Mouse (Mus musculus): ENCODE results near the gene Sdk1.
A peak's percentile ranks its signal among the peaks of the same experiment; 100 is the strongest.

Sdk1 gene

GRCm38 (mm10) chr5:142022877-142023580 is 781.7 kb downstream of the Sdk1 start:
- DNase-seq = no peak

GRCm38 (mm10) chr5:142024448-142024847 is 783.2 kb downstream of the Sdk1 start:
- peak in 1 of 2 experiments; percentile 6 for DNase-seq

GRCm38 (mm10) chr5:142036536-142036935 is 795.2 kb downstream of the Sdk1 start:
- DNase-seq = no peak

GRCm38 (mm10) chr5:142039236-142039635 is 797.9 kb downstream of the Sdk1 start:
- no peak for DNase-seq

- no peak for DNase-seq
Observed at GRCm38 (mm10) chr5:142039891-142040530, 798.7 kb downstream of the Sdk1 start.

GRCm38 (mm10) chr5:142041226-142041802 is 800.0 kb downstream of the Sdk1 start:
- DNase-seq = no peak

GRCm38 (mm10) chr5:142061781-142062180 is 820.5 kb downstream of the Sdk1 start:
- DNase-seq = no peak

GRCm38 (mm10) chr5:142071322-142071721 is 830.0 kb downstream of the Sdk1 start:
- DNase-seq = peak; percentile 48 to 58

GRCm38 (mm10) chr5:142073901-142074300 is 832.6 kb downstream of the Sdk1 start:
- DNase-seq = no peak

GRCm38 (mm10) chr5:142074561-142075500 is 833.5 kb downstream of the Sdk1 start:
- peak; percentile 37 to 50 for DNase-seq

GRCm38 (mm10) chr5:142080661-142081060 is 839.4 kb downstream of the Sdk1 start:
- DNase-seq = no peak

- DNase-seq = peak; percentile 59 to 65
Observed at GRCm38 (mm10) chr5:142081076-142081475, 839.8 kb downstream of the Sdk1 start.

GRCm38 (mm10) chr5:142096377-142096841 is 855.1 kb downstream of the Sdk1 start:
- DNase-seq = peak; percentile 76 to 77

- DNase-seq = peak in 1 of 2 experiments; percentile 16
Observed at GRCm38 (mm10) chr5:142100176-142100575, 858.9 kb downstream of the Sdk1 start.

GRCm38 (mm10) chr5:142107434-142107833 is 866.1 kb downstream of the Sdk1 start:
- DNase-seq = no peak

- DNase-seq = no peak
Observed at GRCm38 (mm10) chr5:142111989-142112388, 870.7 kb downstream of the Sdk1 start.

- DNase-seq = no peak
Observed at GRCm38 (mm10) chr5:142113210-142114175, 872.2 kb downstream of the Sdk1 start.

GRCm38 (mm10) chr5:142127779-142128178 is 886.5 kb downstream of the Sdk1 start:
- no peak for DNase-seq

- DNase-seq = no peak
Observed at GRCm38 (mm10) chr5:142128181-142128611, 886.9 kb downstream of the Sdk1 start.

GRCm38 (mm10) chr5:142130004-142130403 is 888.7 kb downstream of the Sdk1 start:
- no peak for DNase-seq

GRCm38 (mm10) chr5:142139978-142140377 is 898.7 kb downstream of the Sdk1 start:
- peak; percentile 82 to 85 for DNase-seq

Measured in cerebellum, postnatal 36 days (tissue).